Mouse (Mus musculus): Measurements from ENCODE around the gene Ubfd1.

Gene Ubfd1

GRCm38 (mm10) chr7:122066945-122067516 lies at the start of gene Ubfd1, which contains the start of gene Ears2:
Gene Ubfd1, plus strand, starts transcription at chr7:122067175.
Gene Ears2, minus strand, starts transcription at chr7:122067263.
- DNase-seq = peak; percentile 94

- no peak for DNase-seq
Observed at GRCm38 (mm10) chr7:122018247-122018646, 48.7 kb upstream of the Ubfd1 start.

DNA sequence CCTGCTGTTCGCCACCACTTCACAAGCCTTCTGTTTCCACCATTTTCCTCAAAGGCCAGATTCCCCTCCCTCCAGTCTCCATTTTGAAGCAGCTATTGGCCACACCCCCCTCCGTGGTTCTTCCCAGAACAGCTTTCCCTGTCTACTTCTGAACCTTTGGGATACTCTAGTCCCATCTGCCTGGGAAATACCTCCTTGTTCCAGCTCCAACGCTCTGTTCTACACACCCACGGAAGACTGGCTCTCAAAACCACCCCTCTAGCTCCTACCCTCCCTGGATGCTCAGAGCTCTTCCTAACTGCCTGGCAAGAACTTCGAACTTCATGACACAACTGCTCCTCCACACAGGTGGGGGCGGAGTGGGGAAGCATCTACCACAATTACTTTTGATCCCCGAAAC lies 48.0 kb upstream of the Ubfd1 start:
- DNase-seq = peak; percentile 33

DNA sequence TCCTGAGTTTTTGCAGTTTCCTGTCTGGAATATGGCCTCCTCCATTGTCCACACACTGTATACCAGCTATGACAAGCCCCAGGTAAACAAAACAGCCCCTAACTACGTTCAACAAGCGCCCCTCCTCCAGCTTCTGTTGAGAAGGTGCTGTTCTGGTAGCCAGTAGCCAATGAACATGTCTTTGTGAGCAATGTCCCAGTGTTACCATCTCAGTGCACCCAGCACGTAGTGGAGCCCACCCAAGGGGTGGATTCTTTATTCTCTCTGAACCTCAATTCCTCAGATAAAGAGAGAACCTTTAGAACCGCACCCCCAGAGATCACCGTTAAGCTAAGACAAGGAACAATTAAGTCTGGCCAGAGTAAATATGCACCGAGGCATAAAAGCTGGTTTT lies 46.7 kb upstream of the Ubfd1 start:
- no peak for DNase-seq

GRCm38 (mm10) chr7:122020667-122021354 lies 46.2 kb upstream of the Ubfd1 start, which contains the start of gene Gga2:
Gene Gga2, minus strand, starts transcription at chr7:122021222.
- DNase-seq = peak; percentile 86

- DNase-seq = no peak
Observed at GRCm38 (mm10) chr7:122022131-122022530, 44.8 kb upstream of the Ubfd1 start.

DNA sequence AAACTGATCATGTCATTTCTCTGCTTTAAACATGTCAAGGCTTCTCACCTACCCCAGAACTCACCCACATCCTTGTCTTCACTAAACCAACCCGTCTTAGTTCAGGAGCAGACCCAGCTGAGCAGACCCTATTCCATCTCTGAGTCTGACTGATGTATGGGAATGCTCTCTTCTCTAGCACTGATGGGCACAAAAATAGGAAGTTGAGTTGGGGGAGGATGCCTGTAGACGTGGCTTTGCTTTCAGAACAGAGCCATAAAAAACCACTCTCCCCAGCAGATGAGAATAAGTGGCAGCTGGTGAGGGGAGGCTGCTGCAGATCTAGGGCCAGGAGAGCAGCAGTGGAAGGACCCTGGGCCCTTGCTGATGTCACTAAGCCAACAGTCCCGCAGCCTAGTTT lies 33.6 kb upstream of the Ubfd1 start:
- DNase-seq = no peak

DNA sequence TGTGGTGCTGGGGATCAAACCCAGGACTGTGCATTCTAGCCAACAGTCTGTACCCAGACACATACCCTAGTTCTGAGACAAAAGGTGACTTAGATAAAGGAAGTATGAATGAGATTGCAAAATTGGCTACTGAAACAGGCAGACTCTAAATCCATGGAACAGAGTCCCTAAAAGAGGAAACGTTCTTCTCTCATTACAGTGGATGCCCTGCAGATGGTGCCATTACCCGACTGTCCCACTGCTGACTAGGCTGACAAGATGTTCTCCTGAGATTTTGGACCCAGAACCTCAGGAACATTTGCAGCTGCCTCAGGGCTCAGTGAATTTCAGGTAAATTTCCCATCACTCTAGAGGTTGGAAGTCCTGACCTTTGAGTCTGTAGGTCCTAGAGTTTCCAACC lies 32.6 kb upstream of the Ubfd1 start:
- no peak for DNase-seq

DNA sequence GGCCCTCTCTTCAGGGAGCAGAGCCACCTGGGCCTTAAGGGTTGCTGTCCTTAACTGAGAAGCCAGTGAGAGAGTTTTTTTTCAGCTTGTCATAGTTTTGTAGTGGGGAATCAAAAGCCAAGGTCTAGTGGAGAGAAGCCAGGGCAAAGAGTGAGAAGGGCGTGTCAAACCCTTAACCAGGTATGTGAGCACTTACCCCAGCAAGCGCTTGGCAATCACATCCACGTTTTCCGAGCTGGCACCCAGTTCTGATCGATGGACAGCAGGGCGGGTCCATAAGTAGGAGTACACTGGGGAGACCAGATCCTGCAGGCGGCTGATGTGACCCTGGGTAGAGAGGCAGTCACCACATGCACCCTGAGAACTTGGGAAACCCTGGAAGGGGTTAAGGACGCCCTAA lies 22.9 kb upstream of the Ubfd1 start:
- DNase-seq = no peak

- DNase-seq = peak; percentile 13
Observed at GRCm38 (mm10) chr7:122045181-122045634, 21.8 kb upstream of the Ubfd1 start.

- no peak for DNase-seq
Observed at GRCm38 (mm10) chr7:122045711-122046110, 21.3 kb upstream of the Ubfd1 start.

DNA sequence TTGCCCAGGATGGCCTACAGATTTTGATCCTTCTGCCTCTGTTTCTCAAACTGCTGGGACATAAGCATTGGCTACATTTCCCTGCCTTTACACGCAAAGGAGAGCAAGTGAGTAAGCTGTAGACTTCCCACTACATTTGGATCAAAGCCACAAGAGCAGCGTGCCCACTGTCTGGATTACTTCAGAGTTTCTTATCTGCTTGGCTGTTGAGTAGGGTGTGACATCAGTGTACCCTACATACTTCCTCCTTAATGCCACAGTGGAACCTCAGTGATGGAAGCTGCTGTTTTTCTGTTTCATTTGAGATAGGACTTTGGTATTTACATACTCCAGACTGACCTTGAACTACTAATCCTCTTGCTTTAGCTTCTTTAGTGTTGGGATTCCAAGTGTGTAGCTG lies 20.2 kb upstream of the Ubfd1 start:
- DNase-seq = no peak

DNA sequence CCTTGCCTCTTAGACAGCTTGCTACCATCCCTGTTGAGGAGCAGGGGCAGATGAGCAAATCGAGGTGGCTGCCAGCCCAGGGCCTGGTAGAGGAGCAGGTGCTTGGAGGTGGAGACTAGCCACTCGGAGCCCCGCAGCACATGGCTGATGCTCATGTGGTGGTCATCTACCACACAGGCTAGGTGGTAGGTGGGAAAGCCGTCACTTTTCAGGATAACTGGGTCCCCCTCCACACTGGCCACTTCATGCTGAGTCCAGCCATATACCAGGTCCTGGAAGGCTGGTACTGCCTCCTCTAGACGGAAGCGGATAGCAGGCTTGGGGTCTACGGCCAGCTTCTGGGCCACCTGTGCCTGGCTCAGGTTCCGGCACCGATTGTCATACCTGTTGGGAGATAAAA lies 18.8 kb upstream of the Ubfd1 start:
- DNase-seq = no peak

GRCm38 (mm10) chr7:122050834-122051233 lies 16.1 kb upstream of the Ubfd1 start:
- no peak for DNase-seq

- no peak for DNase-seq
Observed at GRCm38 (mm10) chr7:122056633-122057032, 10.3 kb upstream of the Ubfd1 start.

DNA sequence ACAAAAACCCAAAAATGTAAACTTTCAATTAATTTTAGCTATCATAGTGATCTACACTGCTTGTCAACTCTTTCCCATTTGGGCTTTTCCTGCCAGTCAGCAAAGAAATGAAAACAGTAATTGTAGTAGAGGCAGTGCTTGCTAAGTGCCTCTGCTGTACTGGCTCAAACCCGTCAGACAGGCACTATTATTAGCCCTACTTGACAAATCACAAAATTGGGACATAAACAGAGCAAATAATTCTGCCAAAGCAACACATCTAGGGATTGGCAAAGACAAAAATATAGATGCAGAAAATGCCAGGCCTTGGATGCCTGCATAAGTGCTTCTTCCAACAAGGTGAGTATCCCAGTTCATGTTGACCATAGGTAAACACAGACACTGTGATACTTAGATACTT lies 1.3 kb upstream of the Ubfd1 start:
- no peak for DNase-seq

DNA sequence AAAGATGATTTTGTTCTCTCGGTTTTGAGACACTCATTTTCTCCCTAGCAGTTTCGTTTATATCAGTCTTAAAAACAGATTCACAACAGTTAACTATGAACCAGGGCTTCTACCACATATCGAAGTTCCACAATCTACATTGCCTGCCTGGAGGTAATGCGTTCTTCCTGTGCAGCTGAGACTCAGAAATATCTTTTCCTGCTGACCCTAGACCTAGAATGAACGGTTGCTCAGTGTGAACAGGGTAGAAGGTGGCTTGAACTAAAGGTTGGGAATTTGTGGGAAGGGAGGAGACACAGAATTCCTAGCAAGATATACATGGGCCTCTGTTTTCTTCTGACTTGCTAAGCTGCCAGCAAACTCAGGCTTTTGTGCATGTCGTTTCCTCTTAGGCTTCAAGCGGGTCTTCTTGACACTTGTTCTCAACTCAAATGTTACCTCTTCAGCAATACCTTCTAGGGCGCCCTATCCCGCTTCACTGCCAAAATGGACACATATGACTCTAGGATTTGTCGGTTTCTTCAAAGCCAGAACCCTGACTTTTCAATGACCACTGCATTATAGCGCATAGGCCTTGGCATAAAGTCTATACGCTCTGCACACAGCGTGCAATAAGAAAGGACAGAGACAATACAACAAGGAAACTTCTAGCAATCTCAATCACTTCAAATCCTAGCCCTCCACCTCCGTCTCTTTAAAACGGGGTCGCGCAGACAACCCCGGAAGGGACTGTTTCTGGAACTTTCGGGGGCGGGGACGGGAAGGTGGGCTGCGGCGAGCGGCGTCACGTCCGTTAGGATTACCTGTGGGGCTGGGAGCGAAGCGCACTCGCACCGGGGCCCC lies 652 bp upstream of the Ubfd1 start:
- no peak for DNase-seq

DNA sequence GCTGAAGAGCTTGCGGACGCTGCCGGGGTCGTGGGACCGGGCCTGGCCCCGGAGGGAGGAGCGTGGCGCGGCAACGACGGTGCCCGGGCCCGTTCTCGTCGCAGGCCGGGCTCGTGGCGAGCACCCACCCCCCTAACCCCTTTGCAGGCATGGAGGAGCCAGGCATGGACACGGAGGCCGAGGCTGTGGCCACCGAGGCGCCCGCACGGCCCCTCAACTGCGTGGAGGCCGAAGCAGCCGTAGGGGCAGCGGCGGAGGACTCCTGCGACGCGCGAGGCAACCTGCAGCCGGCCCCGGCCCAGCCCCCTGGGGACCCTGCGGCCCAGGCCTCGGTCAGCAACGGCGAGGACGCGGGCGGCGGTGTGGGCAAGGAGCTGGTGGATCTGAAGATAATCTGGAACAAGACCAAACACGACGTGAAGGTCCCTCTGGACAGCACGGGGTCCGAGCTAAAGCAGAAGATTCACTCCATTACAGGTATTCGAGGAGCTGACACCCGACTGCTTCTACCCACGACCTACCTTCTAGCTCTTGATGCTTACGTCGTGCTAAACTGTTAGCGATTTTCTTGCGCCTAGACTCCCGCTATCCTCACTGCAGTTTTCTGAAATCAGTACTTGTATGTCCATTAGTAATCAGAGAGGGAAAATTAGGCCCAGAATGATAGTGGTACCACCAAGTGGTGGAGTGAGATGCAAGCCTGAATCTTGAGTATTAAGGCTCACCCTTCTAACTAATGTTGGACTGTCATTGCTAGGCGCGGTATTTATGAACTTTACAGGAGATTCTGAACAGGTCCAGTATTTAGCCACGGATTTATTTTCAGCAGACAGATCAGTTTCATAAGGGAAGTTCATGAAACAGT lies 774 bp downstream of the Ubfd1 start:
- peak; percentile 20 for DNase-seq

- DNase-seq = no peak
Observed at GRCm38 (mm10) chr7:122074374-122074773, 7.4 kb downstream of the Ubfd1 start.

DNA sequence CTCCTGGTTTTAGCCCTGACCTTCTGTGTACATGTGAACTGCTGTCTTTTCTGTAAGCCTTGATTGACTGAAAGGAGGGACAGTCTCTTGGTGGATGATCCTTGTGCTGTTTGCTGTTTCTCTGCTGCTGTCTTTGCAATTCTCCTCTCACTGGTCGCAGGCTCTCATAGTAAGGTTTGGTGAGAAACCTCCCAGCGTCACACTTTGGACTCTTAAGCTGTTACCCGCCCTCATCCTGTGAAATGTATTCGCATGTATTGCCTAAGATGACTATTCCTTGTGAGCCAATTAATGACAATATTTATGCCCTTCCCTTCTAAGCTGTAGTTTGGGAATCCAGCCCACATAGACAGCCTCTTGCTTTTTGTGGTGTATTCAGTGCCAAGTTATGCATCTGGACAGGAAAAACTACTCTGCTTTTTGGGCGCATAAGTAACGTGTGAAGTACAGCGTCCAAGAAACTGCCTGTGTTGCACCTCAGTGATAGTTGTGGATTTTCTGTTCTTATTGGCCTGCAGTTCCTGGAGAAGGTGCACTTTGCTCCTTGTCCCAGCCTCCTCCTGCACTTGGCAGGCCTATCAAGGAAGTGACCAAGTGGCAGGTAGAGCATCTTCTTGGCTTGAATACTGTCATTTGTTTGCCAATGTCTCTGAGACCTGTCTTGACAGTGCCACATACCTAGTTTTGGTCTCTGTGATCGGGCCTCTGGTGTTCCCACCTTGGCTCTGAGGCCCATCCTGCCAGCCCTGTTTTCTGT lies 13.0 kb downstream of the Ubfd1 start:
- no peak for DNase-seq

- DNase-seq = no peak
Observed at GRCm38 (mm10) chr7:122081071-122081470, 14.1 kb downstream of the Ubfd1 start.

Data from right cerebral cortex, postnatal 14 days (tissue).